Mouse (Mus musculus) G1E (cell line): ENCODE results near the gene Lyst.

Experiments used
- CTCF ChIP-seq: IDR thresholded peaks from 2 replicates; pipeline ENCODE4 v1.5.1; 2012; ENCODE audit warnings: low read depth, low read length, inconsistent platforms, mixed read lengths
- GATA2 ChIP-seq: IDR thresholded peaks from 2 replicates; pipeline ENCODE4 v1.6.1; 2012; ENCODE audit warnings: low read depth, low read length, inconsistent platforms, borderline replicate concordance
- POLR2AphosphoS5 ChIP-seq: IDR thresholded peaks from 2 replicates; pipeline ENCODE4 v1.6.1; 2012; ENCODE audit warnings: low read depth, low read length, inconsistent platforms; ENCODE audit not compliant: insufficient replicate concordance

DNA sequence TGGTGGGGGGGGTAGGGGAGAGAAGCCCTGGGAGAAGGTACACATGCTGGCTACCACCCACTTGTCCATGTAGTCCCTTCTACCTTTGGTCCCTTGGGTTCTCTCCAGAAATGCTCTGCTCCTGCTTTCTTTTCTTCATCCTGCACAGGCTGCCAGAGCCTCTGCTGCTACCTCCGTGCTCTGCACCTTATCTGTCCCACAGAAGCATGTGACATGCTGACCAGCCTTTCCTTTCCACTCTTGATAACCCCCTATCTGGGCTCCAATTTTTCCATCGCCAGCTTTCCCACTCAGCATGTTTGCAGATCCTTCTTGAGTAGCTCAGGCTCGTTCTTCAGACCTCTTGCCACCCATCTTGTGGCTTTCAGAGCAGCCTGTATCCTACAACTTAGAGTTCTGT, 133.1 kb downstream of the Lyst start:
- no peak for TF ChIP-seq POLR2AphosphoS5
- no peak for TF ChIP-seq CTCF
- TF ChIP-seq GATA2 = no peak
